Mouse (Mus musculus) brain, embryonic 14.5 days (tissue): ENCODE results near the gene Slc22a16.

Experiments used
- CTCF ChIP-seq: fragments of 200-500 bp; IDR thresholded peaks from 2 replicates; pipeline ENCODE4 v1.5.1; 2012; ENCODE audit warnings: inconsistent platforms, mild to moderate bottlenecking, moderate library complexity, borderline replicate concordance; ENCODE audit not compliant: insufficient read depth, insufficient read length; ENCODE audit errors: extremely low read depth
- POLR2A ChIP-seq: fragments of 200-500 bp; IDR thresholded peaks from 2 replicates; pipeline ENCODE4 v1.6.1; 2012; ENCODE audit warnings: mild to moderate bottlenecking, inconsistent platforms, borderline replicate concordance; ENCODE audit not compliant: poor library complexity, insufficient read depth, insufficient read length, severe bottlenecking; ENCODE audit errors: extremely low read depth

GRCm38 (mm10) chr10:40521579-40521978 lies 48.6 kb upstream of the Slc22a16 start:
- TF ChIP-seq CTCF (no peak), POLR2A (no peak)
